Mouse (Mus musculus) frontal cortex, postnatal 10 days (tissue): Measurements from ENCODE around the gene Prkcd.

Experiments
- DNase-seq, 2 experiments: peaks; one replicate each; pipeline ENCODE4 v3.0.0; 2022; ENCODE audit warnings: low spot score in 2 of 2, mixed read lengths in 1 of 2

Prkcd gene

GRCm38 (mm10) chr14:30625856-30626726 lies at the start of gene Prkcd:
Gene Prkcd (minus strand): TSS chr14:30626210.
- peak; percentile 59 to 67 for DNase-seq

DNA sequence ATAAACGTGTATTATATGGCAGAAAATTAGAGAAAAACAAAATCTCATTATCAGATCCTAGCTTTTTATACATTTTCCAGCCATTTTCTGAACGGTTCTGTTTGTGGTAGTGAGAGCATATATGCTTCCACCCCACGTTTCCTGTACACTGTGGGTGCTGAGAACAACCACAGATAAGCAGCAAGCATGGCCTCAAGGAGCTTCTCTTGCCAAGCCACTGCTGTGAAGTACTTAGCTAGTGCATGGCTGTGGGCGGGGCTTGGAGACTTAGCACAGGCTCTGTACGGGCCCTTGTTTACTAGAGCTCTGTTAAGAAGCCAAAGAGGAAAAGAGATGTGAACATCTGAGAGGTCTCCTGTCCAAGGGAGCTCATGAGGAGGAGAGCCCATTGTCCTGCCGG lies 48.9 kb upstream of the Prkcd start:
- no peak for DNase-seq

GRCm38 (mm10) chr14:30671986-30672312 lies 45.9 kb upstream of the Prkcd start:
- DNase-seq = peak; percentile 78 to 88

GRCm38 (mm10) chr14:30671095-30671985 lies 45.3 kb upstream of the Prkcd start:
- no peak for DNase-seq

DNA sequence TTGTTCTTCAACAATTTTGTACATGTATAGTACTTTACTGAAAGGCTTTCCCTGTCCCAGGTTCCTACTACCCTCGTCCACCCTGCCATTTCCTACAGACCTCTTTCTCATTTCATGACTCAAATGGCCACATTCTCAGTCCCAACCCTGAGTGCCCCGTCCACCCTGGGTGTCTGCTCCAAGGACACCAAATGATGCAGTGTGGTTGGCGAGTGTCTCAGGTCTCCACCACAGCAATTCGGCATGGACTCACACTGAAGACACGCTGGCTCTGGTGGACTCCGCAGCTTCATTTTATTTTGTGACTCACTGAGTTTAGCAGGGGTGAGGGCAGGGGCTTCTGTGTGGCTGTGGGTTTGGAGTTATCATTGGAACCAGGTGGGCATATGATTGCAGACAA lies 44.2 kb upstream of the Prkcd start:
- DNase-seq = no peak

DNA sequence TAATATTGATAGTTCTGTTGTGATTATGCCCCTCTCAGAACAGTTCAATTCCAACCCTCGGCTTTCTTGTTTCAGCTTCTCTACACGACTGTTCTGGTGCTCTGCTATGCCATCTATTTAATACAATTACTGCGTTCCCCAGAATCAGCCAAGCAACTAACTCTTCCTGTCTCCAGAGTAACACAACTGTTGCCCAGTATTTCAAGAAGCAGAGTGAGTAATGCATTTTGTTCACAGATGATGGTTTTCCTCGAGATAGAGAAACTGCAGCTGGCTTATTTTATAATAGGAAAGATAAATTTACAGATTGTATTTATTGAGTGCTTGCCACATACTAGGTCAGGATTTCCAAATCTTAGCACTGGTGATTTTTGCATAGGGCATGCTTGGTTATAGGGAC lies 40.6 kb upstream of the Prkcd start:
- no peak for DNase-seq

- no peak for DNase-seq
Observed at GRCm38 (mm10) chr14:30666061-30666460, 40.1 kb upstream of the Prkcd start.

GRCm38 (mm10) chr14:30655531-30655930 lies 29.5 kb upstream of the Prkcd start:
- DNase-seq = no peak

GRCm38 (mm10) chr14:30654691-30655228 lies 28.8 kb upstream of the Prkcd start:
- DNase-seq = no peak

DNA sequence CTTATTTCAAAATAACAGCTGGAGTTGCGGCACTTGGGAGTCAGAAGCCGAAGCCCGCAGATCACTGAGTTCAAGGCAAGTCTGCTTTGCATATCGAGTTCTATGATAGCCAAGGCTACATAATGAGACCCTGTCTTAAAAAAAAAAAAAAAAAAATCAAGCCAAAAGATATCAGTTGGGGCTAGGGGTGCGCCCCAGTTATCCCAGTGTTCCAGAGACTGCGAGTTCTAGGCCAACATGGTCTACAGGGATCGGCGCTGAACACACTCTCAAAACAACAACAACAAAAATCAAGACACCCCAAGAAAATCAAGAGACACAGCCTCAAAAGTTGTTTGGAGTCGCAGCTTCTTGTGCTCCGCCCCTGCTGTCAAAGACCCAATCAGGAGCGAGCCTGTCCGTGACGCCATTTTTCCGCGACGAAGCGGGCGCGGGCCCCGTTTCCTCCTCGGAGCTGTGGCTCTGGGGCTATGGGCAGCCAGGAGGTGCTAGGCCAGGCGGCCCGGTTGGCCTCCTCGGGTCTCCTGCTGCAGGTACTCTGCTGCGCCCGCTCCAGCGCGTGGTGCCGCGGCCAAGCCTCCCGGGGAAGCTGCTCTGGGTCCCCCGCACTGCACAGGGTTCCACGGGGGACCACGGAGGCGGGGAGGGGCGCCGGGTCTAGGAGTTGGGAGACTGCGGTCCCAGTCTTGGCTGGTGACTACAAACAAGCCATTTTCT lies 28.1 kb upstream of the Prkcd start, which contains the start of gene Rft1:
Gene Rft1 (plus strand): TSS at position 418 of the 717 bp plus-strand sequence.
- DNase-seq = peak; percentile 93 to 97

GRCm38 (mm10) chr14:30650969-30651368 lies 25.0 kb upstream of the Prkcd start:
- peak; percentile 62 to 76 for DNase-seq

DNA sequence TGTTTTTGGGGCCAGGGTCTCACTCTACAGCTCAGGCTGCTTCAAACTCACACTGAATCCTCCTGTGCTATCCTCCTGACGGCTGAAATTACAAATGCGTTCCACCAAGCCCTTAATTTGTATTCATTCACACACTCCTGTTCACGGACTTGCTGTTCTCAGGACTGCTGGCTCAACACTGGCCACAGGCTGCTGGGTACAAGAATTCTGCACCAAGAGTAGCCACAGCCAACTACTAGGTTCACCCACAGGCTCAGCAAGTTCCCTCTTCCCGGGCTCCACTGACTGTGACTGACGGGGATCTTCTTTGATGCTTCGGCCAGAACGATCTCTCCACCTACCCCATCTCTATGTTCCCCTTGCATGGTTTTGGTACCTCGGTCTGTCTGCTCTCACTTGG lies 23.7 kb upstream of the Prkcd start:
- DNase-seq = no peak

DNA sequence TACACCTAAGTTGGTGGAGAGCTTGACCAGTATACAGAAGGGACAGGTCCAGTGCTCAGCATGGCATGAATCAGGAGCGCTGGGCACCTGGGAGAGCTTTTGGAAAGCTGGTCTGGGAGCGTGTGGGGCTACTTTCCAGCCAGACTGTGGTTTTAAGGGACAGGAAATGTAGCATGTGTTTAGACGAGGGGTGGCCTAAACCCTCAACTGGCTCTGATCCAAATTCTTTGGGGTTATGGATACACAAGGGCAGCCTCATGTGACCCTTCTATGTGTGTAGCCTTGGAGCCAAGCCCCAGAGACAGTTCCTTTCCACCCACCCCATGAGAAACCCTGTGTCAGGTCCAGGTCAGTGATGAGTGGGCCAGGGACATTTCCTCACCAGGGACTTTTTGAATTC lies 22.5 kb upstream of the Prkcd start:
- no peak for DNase-seq

GRCm38 (mm10) chr14:30646486-30646885 lies 20.5 kb upstream of the Prkcd start:
- no peak for DNase-seq

- DNase-seq = no peak
Observed at GRCm38 (mm10) chr14:30645066-30645465, 19.1 kb upstream of the Prkcd start.

DNA sequence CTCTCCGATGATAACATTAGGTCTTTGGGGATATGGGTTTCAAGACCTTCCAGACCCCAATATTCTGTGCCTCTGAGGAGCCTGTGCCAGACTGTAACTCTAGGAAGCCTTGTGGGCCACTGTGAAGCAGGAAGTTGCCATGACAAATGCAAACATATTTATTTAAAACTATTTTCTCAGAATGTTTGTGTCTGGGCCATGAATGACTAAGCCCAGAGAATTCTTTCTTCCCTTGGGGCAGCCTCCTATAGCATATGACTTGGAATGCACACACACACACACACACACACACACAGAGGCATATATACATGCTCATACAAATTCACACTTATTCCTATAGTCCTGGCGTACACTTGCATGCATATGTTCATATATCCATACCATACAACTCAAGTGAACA lies 18.0 kb upstream of the Prkcd start:
- no peak for DNase-seq

DNA sequence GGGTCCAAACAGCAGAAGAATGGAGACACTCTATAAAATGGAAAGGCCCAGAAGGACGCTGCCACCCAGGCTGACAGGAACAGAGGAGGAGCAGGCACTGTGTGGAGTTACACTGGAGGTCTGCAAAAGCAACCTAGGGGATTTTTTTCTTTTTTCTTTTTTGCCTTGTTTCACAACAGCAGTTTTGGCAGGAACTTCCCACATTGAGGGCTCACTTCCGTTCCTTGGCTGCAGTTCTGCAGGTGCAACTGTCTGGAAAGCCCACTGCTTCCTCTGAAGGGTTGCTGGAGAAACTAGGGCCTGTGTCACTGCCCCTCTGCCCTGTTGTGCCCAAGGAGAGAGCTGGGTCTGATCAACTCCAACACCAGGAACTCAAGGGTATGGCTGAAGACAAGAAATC lies 15.7 kb upstream of the Prkcd start:
- no peak for DNase-seq

- no peak for DNase-seq
Observed at GRCm38 (mm10) chr14:30638686-30639085, 12.7 kb upstream of the Prkcd start.

GRCm38 (mm10) chr14:30638009-30638408 lies 12.0 kb upstream of the Prkcd start:
- DNase-seq = no peak

- no peak for DNase-seq
Observed at GRCm38 (mm10) chr14:30637087-30637486, 11.1 kb upstream of the Prkcd start.

DNA sequence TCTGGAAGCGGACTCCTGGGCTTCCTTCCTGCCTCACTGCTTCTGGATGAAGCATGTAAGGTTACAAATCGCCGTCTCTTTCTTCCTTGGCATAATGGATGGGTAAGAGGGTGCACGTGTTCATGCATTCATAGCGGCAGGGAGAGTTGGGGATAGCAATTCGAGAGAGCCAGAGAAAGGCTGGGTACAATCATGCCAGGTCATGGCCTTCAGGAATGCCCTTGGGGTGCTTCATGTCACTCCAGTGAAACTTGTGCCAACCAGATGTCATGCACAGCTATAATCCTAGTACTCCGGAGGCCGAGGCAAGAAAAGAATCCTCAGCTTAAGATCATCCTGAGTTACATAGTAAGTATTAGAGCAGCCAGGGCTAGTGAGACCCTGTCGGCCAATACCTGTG lies 10.5 kb upstream of the Prkcd start:
- no peak for DNase-seq
